Mouse (Mus musculus): ENCODE results near the gene Ugt1a6b.
"Not testable (repeated sequence)": the region's sequence is repeated elsewhere in the genome, so short reads cannot be mapped to it uniquely, and the experiment has no call there.

The Ugt1a6b gene

GRCm38 (mm10) chr1:88224029-88224776 lies 121.2 kb downstream of the Ugt1a6b start:
- no peak for DNase-seq (ENCODE audit: low read depth, low spot score)

GRCm38 (mm10) chr1:88225301-88225700 lies 122.2 kb downstream of the Ugt1a6b start:
- not testable (repeated sequence) for DNase-seq (ENCODE audit: low read depth, low spot score)

- DNase-seq (ENCODE audit: low read depth, low spot score) = no peak
Measured at GRCm38 (mm10) chr1:88225741-88226140, 122.7 kb downstream of the Ugt1a6b start.

GRCm38 (mm10) chr1:88226670-88227379 lies 123.8 kb downstream of the Ugt1a6b start, which contains the start of gene Mroh2a:
Gene Mroh2a (plus strand): TSS chr1:88226986.
- no peak for DNase-seq (ENCODE audit: low read depth, low spot score)

GRCm38 (mm10) chr1:88227482-88227881 lies 124.4 kb downstream of the Ugt1a6b start:
- no peak for DNase-seq (ENCODE audit: low read depth, low spot score)

- DNase-seq (ENCODE audit: low read depth, low spot score) = no peak
Measured at GRCm38 (mm10) chr1:88228121-88228520, 125.1 kb downstream of the Ugt1a6b start.

GRCm38 (mm10) chr1:88229566-88229965 lies 126.5 kb downstream of the Ugt1a6b start:
- DNase-seq (ENCODE audit: low read depth, low spot score) = no peak

GRCm38 (mm10) chr1:88229986-88230385 lies 126.9 kb downstream of the Ugt1a6b start:
- DNase-seq (ENCODE audit: low read depth, low spot score) = no peak

GRCm38 (mm10) chr1:88230421-88230820 lies 127.4 kb downstream of the Ugt1a6b start:
- DNase-seq (ENCODE audit: low read depth, low spot score) = no peak

- DNase-seq (ENCODE audit: low read depth, low spot score) = no peak
Measured at GRCm38 (mm10) chr1:88230981-88231802, 128.1 kb downstream of the Ugt1a6b start.

GRCm38 (mm10) chr1:88231803-88232499 lies 128.9 kb downstream of the Ugt1a6b start:
- DNase-seq (ENCODE audit: low read depth, low spot score) = no peak

GRCm38 (mm10) chr1:88232664-88233380 lies 129.8 kb downstream of the Ugt1a6b start:
- DNase-seq (ENCODE audit: low read depth, low spot score) = no peak

- no peak for DNase-seq (ENCODE audit: low read depth, low spot score)
Measured at GRCm38 (mm10) chr1:88233421-88234247, 130.6 kb downstream of the Ugt1a6b start.

- DNase-seq (ENCODE audit: low read depth, low spot score) = no peak
Measured at GRCm38 (mm10) chr1:88234248-88234610, 131.2 kb downstream of the Ugt1a6b start.

GRCm38 (mm10) chr1:88234646-88235045 lies 131.6 kb downstream of the Ugt1a6b start:
- DNase-seq (ENCODE audit: low read depth, low spot score) = no peak

- no peak for DNase-seq (ENCODE audit: low read depth, low spot score)
Measured at GRCm38 (mm10) chr1:88235046-88235893, 132.2 kb downstream of the Ugt1a6b start.

- DNase-seq (ENCODE audit: low read depth, low spot score) = no peak
Measured at GRCm38 (mm10) chr1:88235894-88236415, 132.9 kb downstream of the Ugt1a6b start.

GRCm38 (mm10) chr1:88237311-88237710 lies 134.3 kb downstream of the Ugt1a6b start:
- DNase-seq (ENCODE audit: low read depth, low spot score) = no peak

- no peak for DNase-seq (ENCODE audit: low read depth, low spot score)
Measured at GRCm38 (mm10) chr1:88238771-88239170, 135.7 kb downstream of the Ugt1a6b start.

Measured in c-Kit-negative CD71-positive TER-119-positive erythroid progenitor cells, embryonic 14.5 days (primary cell).